ENCODE assay signal across 15 mouse cellular contexts in genomic region chr4:146168730-146169215, GRCm38 (mm10). TPM values are rescaled to one million over a fixed set of nuclear protein-coding genes. Genes with fewer than 3 reads are reported as not detected.
A peak's percentile ranks its signal among the peaks of the same experiment; 100 is the strongest.
DNase-seq lines count a peak whose midpoint lies in the region; ATAC-seq and TF ChIP-seq lines count a peak whose summit lies in the region.
"Not testable (repeated sequence)": the region's sequence is repeated elsewhere in the genome, so short reads cannot be mapped to it uniquely, and the experiment has no call there.
"Had no signal": no experiment of that assay in that cellular context is flagged by ENCODE, and none has a peak within 500 bp of the region (broad histone marks: within the 10 kb centered on the region; RNA-seq: fewer than 3 reads in every experiment).

No protein-coding gene starts in this region.

- not testable (repeated sequence) for H3K4me1 ChIP-seq in embryonic facial prominence, embryonic 13.5 days; forebrain, postnatal 0 days (ENCODE audit: insufficient read depth); hindbrain, embryonic 11.5 days (replicated peaks; ENCODE audit: control insufficient read depth, insufficient read depth, low read length); intestine, embryonic 16.5 days (ENCODE audit: control insufficient read depth, insufficient read depth, low read length); limb, embryonic 14.5 days (ENCODE audit: control insufficient read depth, insufficient read depth, low read length); lung, embryonic 14.5 days (ENCODE audit: insufficient read depth); midbrain, embryonic 13.5 days (replicated peaks); neural tube, embryonic 15.5 days

- H3K36me3 ChIP-seq in embryonic facial prominence, embryonic 13.5 days; forebrain, postnatal 0 days (ENCODE audit: insufficient read depth); hindbrain, embryonic 11.5 days (ENCODE audit: control insufficient read depth, insufficient read depth, low read length); intestine, embryonic 16.5 days (ENCODE audit: control insufficient read depth, insufficient read depth, low read length); limb, embryonic 14.5 days (ENCODE audit: control insufficient read depth, insufficient read depth, low read length); lung, embryonic 14.5 days (ENCODE audit: insufficient read depth); midbrain, embryonic 13.5 days; neural tube, embryonic 15.5 days: not testable (repeated sequence)

- not testable (repeated sequence) for H3K27me3 ChIP-seq in embryonic facial prominence, embryonic 13.5 days; forebrain, postnatal 0 days (ENCODE audit: insufficient read depth, low read length); hindbrain, embryonic 11.5 days (ENCODE audit: control insufficient read depth, insufficient read depth, low read length); intestine, embryonic 16.5 days (replicated peaks; ENCODE audit: control insufficient read depth, insufficient read depth, low read length); limb, embryonic 14.5 days (ENCODE audit: control insufficient read depth, insufficient read depth, low read length); lung, embryonic 14.5 days (ENCODE audit: insufficient read depth, low read length); midbrain, embryonic 13.5 days; neural tube, embryonic 15.5 days (replicated peaks)

- not testable (repeated sequence) for DNase-seq in forebrain, postnatal 0 days; hindbrain, embryonic 11.5 days (ENCODE audit: low spot score); limb, embryonic 14.5 days (ENCODE audit: low spot score); lung, embryonic 14.5 days

- not testable (repeated sequence) for H3K27ac ChIP-seq in embryonic facial prominence, embryonic 13.5 days; forebrain, postnatal 0 days (ENCODE audit: low read depth, low read length); hindbrain, embryonic 11.5 days (ENCODE audit: low read depth, low read length); intestine, embryonic 16.5 days (ENCODE audit: low read length); limb, embryonic 14.5 days (replicated peaks; ENCODE audit: low read depth, low read length); lung, embryonic 14.5 days (ENCODE audit: low read depth); midbrain, embryonic 13.5 days; neural tube, embryonic 15.5 days (replicated peaks)

- not testable (repeated sequence) for H3K4me2 ChIP-seq in embryonic facial prominence, embryonic 13.5 days; forebrain, postnatal 0 days (ENCODE audit: low read depth); hindbrain, embryonic 11.5 days (replicated peaks; ENCODE audit: low read depth, low read length); intestine, embryonic 16.5 days (ENCODE audit: low read depth, low read length); limb, embryonic 14.5 days (replicated peaks; ENCODE audit: low read depth, low read length, severe bottlenecking); lung, embryonic 14.5 days; midbrain, embryonic 13.5 days (replicated peaks); neural tube, embryonic 15.5 days

- TF ChIP-seq CTCF in forebrain, postnatal 0 days (IDR thresholded peaks at IDR 0.05; ENCODE audit: low read depth); lung, embryonic 14.5 days (IDR thresholded peaks at IDR 0.05; ENCODE audit: low read depth): not testable (repeated sequence)

- peak; percentile 65 for ATAC-seq in embryonic facial prominence, embryonic 13.5 days (ENCODE audit: insufficient number of reproducible peaks, insufficient read depth, low FRiP score, low TSS enrichment, low read depth)
- ATAC-seq in forebrain, postnatal 0 days: 0 out of 2 replicates have a peak, but pooled peaks have one; percentile 20
- peak; percentile 79 for ATAC-seq in hindbrain, embryonic 11.5 days (ENCODE audit: low FRiP score)
- ATAC-seq in intestine, embryonic 16.5 days: peak; percentile 73; the same call in 1 of the 2 replicates
- ATAC-seq in limb, embryonic 14.5 days (ENCODE audit: low FRiP score, low read depth): peak; percentile 57
- 0 out of 2 replicates have a peak, but pooled peaks have one; percentile 41 for ATAC-seq in lung, embryonic 14.5 days (ENCODE audit: insufficient read depth)
- peak; percentile 81 for ATAC-seq in midbrain, embryonic 13.5 days
- peak; percentile 68; the same call in 1 of the 2 replicates for ATAC-seq in neural tube, embryonic 15.5 days (ENCODE audit: low FRiP score)

- no CpG with 5 or more reads among the region's 2 CpGs for WGBS in embryonic facial prominence, embryonic 13.5 days
- no CpG with 5 or more reads among the region's 2 CpGs for WGBS in forebrain, postnatal 0 days
- WGBS in hindbrain, embryonic 11.5 days: no CpG with 5 or more reads among the region's 2 CpGs
- WGBS in intestine, embryonic 16.5 days: no CpG with 5 or more reads among the region's 2 CpGs
- no CpG with 5 or more reads among the region's 2 CpGs for WGBS in limb, embryonic 14.5 days
- WGBS in lung, embryonic 14.5 days: no CpG with 5 or more reads among the region's 2 CpGs
- no CpG with 5 or more reads among the region's 2 CpGs for WGBS in midbrain, embryonic 13.5 days
- WGBS in neural tube, embryonic 15.5 days: no CpG with 5 or more reads among the region's 2 CpGs

- peaks cover 19% of the 10 kb centered on the region for H3K9me3 ChIP-seq in embryonic facial prominence, embryonic 13.5 days
- peaks cover 16% of the 10 kb centered on the region for H3K9me3 ChIP-seq in forebrain, postnatal 0 days (ENCODE audit: low read length)
- not testable (repeated sequence) for H3K9me3 ChIP-seq in hindbrain, embryonic 11.5 days (ENCODE audit: control insufficient read depth, low read length); intestine, embryonic 16.5 days (ENCODE audit: control insufficient read depth, low read length)
- peaks cover 16% of the 10 kb centered on the region for H3K9me3 ChIP-seq in limb, embryonic 14.5 days (ENCODE audit: control insufficient read depth, low read length)
- peaks cover 15% of the 10 kb centered on the region; the same call in 1 of the 2 replicates for H3K9me3 ChIP-seq in lung, embryonic 14.5 days (ENCODE audit: low read depth, low read length)
- peaks cover 20% of the 10 kb centered on the region for H3K9me3 ChIP-seq in midbrain, embryonic 13.5 days
- peaks cover 26% of the 10 kb centered on the region for H3K9me3 ChIP-seq in neural tube, embryonic 15.5 days (replicated peaks)

- not testable (repeated sequence) for H3K4me3 ChIP-seq in embryonic facial prominence, embryonic 13.5 days; forebrain, postnatal 0 days (ENCODE audit: low read depth, low read length); hindbrain, embryonic 11.5 days (ENCODE audit: low read depth, low read length); intestine, embryonic 16.5 days (ENCODE audit: low read length); limb, embryonic 14.5 days (replicated peaks; ENCODE audit: low read length); lung, embryonic 14.5 days (ENCODE audit: low read depth, low read length); midbrain, embryonic 13.5 days (replicated peaks); neural tube, embryonic 15.5 days (replicated peaks)

- TF ChIP-seq POLR2A in limb, embryonic 14.5 days (IDR thresholded peaks at IDR 0.05; ENCODE audit: borderline replicate concordance, extremely low read depth, insufficient read depth, insufficient read length): not testable (repeated sequence)

- not testable (repeated sequence) for H3K9ac ChIP-seq in embryonic facial prominence, embryonic 13.5 days; forebrain, postnatal 0 days; hindbrain, embryonic 11.5 days (ENCODE audit: low read depth, low read length); intestine, embryonic 16.5 days (ENCODE audit: low read depth, low read length); limb, embryonic 14.5 days (ENCODE audit: low read depth, low read length, severe bottlenecking); lung, embryonic 14.5 days; midbrain, embryonic 13.5 days (replicated peaks); neural tube, embryonic 15.5 days (replicated peaks)

RNA-seq across cellular contexts. Expression of gene Zfp600, which starts 12.1 kb away (rescaled TPM):
- polyA plus RNA-seq in embryonic facial prominence, embryonic 13.5 days (2015; fragmentation: Nextera tagmentation; extraction: Ambion mirVana): not detected in 2 replicates
- not detected in 2 replicates for total RNA-seq in forebrain, postnatal 0 days (2014; rRNA removed)
- not detected in 2 replicates for polyA plus RNA-seq in forebrain, postnatal 0 days (2015; fragmentation: Nextera tagmentation; extraction: Ambion mirVana)
- polyA plus RNA-seq in hindbrain, embryonic 11.5 days (2014; fragmentation: Nextera tagmentation; extraction: Ambion mirVana): not detected in 2 replicates
- polyA plus RNA-seq in intestine, embryonic 16.5 days (2015; fragmentation: Nextera tagmentation; extraction: Ambion mirVana): not detected in 2 replicates
- polyA plus RNA-seq in limb, embryonic 14.5 days (2012; rRNA removed): not detected in 2 replicates
- polyA plus RNA-seq in limb, embryonic 14.5 days (2014; fragmentation: Nextera tagmentation; extraction: Ambion mirVana): not detected in 2 replicates
- not detected in 2 replicates for polyA plus RNA-seq in lung, embryonic 14.5 days (2014; fragmentation: Nextera tagmentation; extraction: Ambion mirVana)
- not detected in 2 replicates for polyA plus RNA-seq in midbrain, embryonic 13.5 days (2015; fragmentation: Nextera tagmentation; extraction: Ambion mirVana)
- polyA plus RNA-seq in neural tube, embryonic 15.5 days (2015; fragmentation: Nextera tagmentation; extraction: Ambion mirVana): 0.04 TPM in 1 of 2 replicates, not detected in the other
- total RNA-seq: gastrocnemius, postnatal 36 days; layer of hippocampus, postnatal 10 days; left cerebral cortex, postnatal 10 days had no signal
- polyA plus RNA-seq: erythroblast, embryonic 14.5 days; heart, embryonic 16.5 days; inflammation-experienced regulatory T-cells, adult 6 months; lung, adult 2 months had no signal

Comparison
In these comparisons a context has a peak if more than half of its experiments do, and no peak if none do; other contexts are left out.
1. ATAC-seq: peak in every context shown above with its lines; median percentile 81 in midbrain, embryonic 13.5 days; 79 in hindbrain, embryonic 11.5 days; 73 in intestine, embryonic 16.5 days; 68 in neural tube, embryonic 15.5 days; 65 in embryonic facial prominence, embryonic 13.5 days; 57 in limb, embryonic 14.5 days; 41 in lung, embryonic 14.5 days; 20 in forebrain, postnatal 0 days.